Mouse (Mus musculus): ENCODE results near the gene Arsj. TPM values are rescaled to one million over a fixed set of nuclear protein-coding genes. Genes with fewer than 3 reads are reported as not detected.

The Arsj gene
- polyA plus RNA-seq, 1 experiment from 2014 or later = 1.3 TPM

GRCm38 (mm10) chr3:126384657-126385438 lies 21.4 kb downstream of the Arsj start:
- WGBS = 40% methylated on average over 14 of the region's 14 CpGs
- H3K4me1 ChIP-seq (replicated peaks; ENCODE audit: control insufficient read depth, insufficient read depth, low read length) = no peaks in the 10 kb centered on the region
- H3K9ac ChIP-seq (ENCODE audit: low read length) = no peak overlapping the region
- H3K4me2 ChIP-seq (ENCODE audit: low read length) = no peak overlapping the region
- no peaks in the 10 kb centered on the region for H3K36me3 ChIP-seq (ENCODE audit: control insufficient read depth, insufficient read depth, low read length)
- H3K4me3 ChIP-seq (ENCODE audit: low read depth, low read length) = no peak overlapping the region
- ATAC-seq (replicated peaks; ENCODE audit: low FRiP score, low TSS enrichment, low read depth) (peak; percentile 77), DNase-seq (ENCODE audit: low spot score) (no peak)
- no peaks in the 10 kb centered on the region for H3K9me3 ChIP-seq (ENCODE audit: control insufficient read depth, low read length)
- H3K27ac ChIP-seq (ENCODE audit: low read depth) = peak overlapping the region; percentile 62; the same call in 1 of the 2 replicates
- no peaks in the 10 kb centered on the region for H3K27me3 ChIP-seq (replicated peaks; ENCODE audit: control insufficient read depth, insufficient read depth, low read length)

DNA sequence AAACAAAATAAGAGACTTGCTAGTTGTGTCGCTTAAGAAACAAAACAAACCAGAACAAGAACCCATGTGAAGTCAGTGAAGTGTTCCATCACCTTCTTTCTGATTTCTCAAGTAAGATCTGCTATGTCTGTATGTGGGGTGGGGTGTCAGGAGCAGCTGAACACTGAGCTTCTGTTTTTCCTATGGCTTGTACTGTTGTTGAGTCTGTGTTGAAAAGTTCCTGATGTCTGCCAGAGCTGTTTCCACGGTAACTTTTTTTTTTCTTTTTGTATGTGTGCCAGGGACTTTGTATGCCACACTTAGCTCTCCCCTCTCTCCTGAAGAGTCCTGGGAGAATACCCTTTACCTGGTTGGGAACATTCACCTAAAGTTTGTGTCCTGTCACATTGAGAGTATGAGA lies 34.0 kb downstream of the Arsj start:
- no peak for DNase-seq (ENCODE audit: low spot score)
- no peak overlapping the region for H3K4me2 ChIP-seq (ENCODE audit: low read length)
- H3K27ac ChIP-seq (ENCODE audit: low read depth) = no peak overlapping the region
- 61% methylated on average over 2 of the region's 2 CpGs for WGBS
- H3K9me3 ChIP-seq (ENCODE audit: control insufficient read depth, low read length) = no peaks in the 10 kb centered on the region
- no peaks in the 10 kb centered on the region for H3K36me3 ChIP-seq (ENCODE audit: control insufficient read depth, insufficient read depth, low read length)
- no peak overlapping the region for H3K9ac ChIP-seq (ENCODE audit: low read length)
- H3K4me3 ChIP-seq (ENCODE audit: low read depth, low read length) = no peak overlapping the region
- H3K4me1 ChIP-seq (replicated peaks; ENCODE audit: control insufficient read depth, insufficient read depth, low read length) = no peaks in the 10 kb centered on the region
- no peaks in the 10 kb centered on the region for H3K27me3 ChIP-seq (replicated peaks; ENCODE audit: control insufficient read depth, insufficient read depth, low read length)
- ATAC-seq (replicated peaks; ENCODE audit: low FRiP score, low TSS enrichment, low read depth) = no peak

- DNase-seq (ENCODE audit: low spot score) (no peak), ATAC-seq (replicated peaks; ENCODE audit: low FRiP score, low TSS enrichment, low read depth) (no peak)
- Histone ChIP-seq H3K4me1 (replicated peaks; ENCODE audit: control insufficient read depth, insufficient read depth, low read length) (no peaks in the 10 kb centered on the region), H3K27ac (ENCODE audit: low read depth) (no peak overlapping the region), H3K36me3 (ENCODE audit: control insufficient read depth, insufficient read depth, low read length) (no peaks in the 10 kb centered on the region), H3K27me3 (replicated peaks; ENCODE audit: control insufficient read depth, insufficient read depth, low read length) (no peaks in the 10 kb centered on the region), H3K9me3 (ENCODE audit: control insufficient read depth, low read length) (no peaks in the 10 kb centered on the region), H3K9ac (ENCODE audit: low read length) (no peak overlapping the region), H3K4me2 (ENCODE audit: low read length) (no peak overlapping the region), H3K4me3 (ENCODE audit: low read depth, low read length) (no peak overlapping the region)
- WGBS = 58% methylated on average over 7 of the region's 7 CpGs
Observed at GRCm38 (mm10) chr3:126397985-126398630, 34.6 kb downstream of the Arsj start.

- no peaks in the 10 kb centered on the region for H3K27me3 ChIP-seq (replicated peaks; ENCODE audit: control insufficient read depth, insufficient read depth, low read length)
- H3K4me2 ChIP-seq (ENCODE audit: low read length) = no peak overlapping the region
- WGBS = 75% methylated on average over 4 of the region's 4 CpGs
- H3K4me1 ChIP-seq (replicated peaks; ENCODE audit: control insufficient read depth, insufficient read depth, low read length) = no peaks in the 10 kb centered on the region
- no peak for ATAC-seq (replicated peaks; ENCODE audit: low FRiP score, low TSS enrichment, low read depth)
- no peak for DNase-seq (ENCODE audit: low spot score)
- no peaks in the 10 kb centered on the region for H3K9me3 ChIP-seq (ENCODE audit: control insufficient read depth, low read length)
- H3K4me3 ChIP-seq (ENCODE audit: low read depth, low read length) = no peak overlapping the region
- H3K9ac ChIP-seq (ENCODE audit: low read length) = no peak overlapping the region
- no peaks in the 10 kb centered on the region for H3K36me3 ChIP-seq (ENCODE audit: control insufficient read depth, insufficient read depth, low read length)
- no peak overlapping the region for H3K27ac ChIP-seq (ENCODE audit: low read depth)
Observed at GRCm38 (mm10) chr3:126400726-126401125, 37.2 kb downstream of the Arsj start.

DNA sequence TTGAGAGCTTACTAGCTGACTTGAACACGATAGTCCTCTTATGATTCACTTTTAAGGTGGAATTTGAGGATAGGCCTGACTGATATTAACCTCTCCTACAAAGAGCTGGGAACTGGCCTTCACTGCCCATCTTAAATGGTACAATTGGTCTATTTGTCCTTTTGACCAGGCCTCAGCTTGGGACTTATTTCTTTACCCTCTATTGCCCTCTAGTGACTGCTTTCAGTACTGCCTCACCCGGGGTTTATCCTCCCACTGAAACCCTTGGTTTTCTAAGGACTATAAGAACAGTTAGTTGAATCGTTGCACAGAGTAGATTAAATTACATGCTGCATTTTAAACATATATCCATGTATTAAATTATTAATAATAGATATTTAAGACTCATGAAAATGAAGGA lies 39.4 kb downstream of the Arsj start:
- Histone ChIP-seq H3K4me1 (replicated peaks; ENCODE audit: control insufficient read depth, insufficient read depth, low read length) (no peaks in the 10 kb centered on the region), H3K27me3 (replicated peaks; ENCODE audit: control insufficient read depth, insufficient read depth, low read length) (no peaks in the 10 kb centered on the region), H3K4me3 (ENCODE audit: low read depth, low read length) (no peak overlapping the region), H3K36me3 (ENCODE audit: control insufficient read depth, insufficient read depth, low read length) (no peaks in the 10 kb centered on the region), H3K27ac (ENCODE audit: low read depth) (no peak overlapping the region), H3K4me2 (ENCODE audit: low read length) (no peak overlapping the region), H3K9me3 (ENCODE audit: control insufficient read depth, low read length) (no peaks in the 10 kb centered on the region), H3K9ac (ENCODE audit: low read length) (no peak overlapping the region)
- DNase-seq (ENCODE audit: low spot score) = peak; percentile 91
- 32% methylated on average over 3 of the region's 3 CpGs for WGBS
- ATAC-seq (replicated peaks; ENCODE audit: low FRiP score, low TSS enrichment, low read depth) = no peak

DNA sequence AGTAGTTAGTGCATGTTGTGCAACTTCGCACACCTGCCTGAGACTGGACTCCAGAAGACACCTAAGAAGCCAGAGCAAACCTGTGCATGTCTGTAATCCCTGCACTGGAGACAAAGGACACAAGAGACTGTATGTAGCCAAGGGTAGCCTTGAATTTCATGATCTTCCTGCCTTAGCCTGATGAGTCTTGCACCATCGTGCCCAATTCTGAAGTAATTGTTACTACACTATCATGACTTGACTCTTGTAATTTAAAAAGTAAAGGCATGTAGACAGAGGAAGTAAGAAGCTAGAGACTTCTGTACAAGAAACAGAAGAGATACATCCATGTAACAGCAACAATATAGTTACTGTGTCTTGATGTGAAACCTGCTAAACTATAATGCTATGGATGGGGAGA lies 40.7 kb downstream of the Arsj start:
- H3K27ac ChIP-seq (ENCODE audit: low read depth) = no peak overlapping the region
- H3K9ac ChIP-seq (ENCODE audit: low read length) = no peak overlapping the region
- ATAC-seq (replicated peaks; ENCODE audit: low FRiP score, low TSS enrichment, low read depth) (no peak), DNase-seq (ENCODE audit: low spot score) (no peak)
- H3K27me3 ChIP-seq (replicated peaks; ENCODE audit: control insufficient read depth, insufficient read depth, low read length) = no peaks in the 10 kb centered on the region
- H3K4me1 ChIP-seq (replicated peaks; ENCODE audit: control insufficient read depth, insufficient read depth, low read length) = no peaks in the 10 kb centered on the region
- no peak overlapping the region for H3K4me2 ChIP-seq (ENCODE audit: low read length)
- H3K4me3 ChIP-seq (ENCODE audit: low read depth, low read length) = no peak overlapping the region
- 95% methylated on average over 2 of the region's 2 CpGs for WGBS
- H3K9me3 ChIP-seq (ENCODE audit: control insufficient read depth, low read length) = no peaks in the 10 kb centered on the region
- H3K36me3 ChIP-seq (ENCODE audit: control insufficient read depth, insufficient read depth, low read length) = no peaks in the 10 kb centered on the region

DNA sequence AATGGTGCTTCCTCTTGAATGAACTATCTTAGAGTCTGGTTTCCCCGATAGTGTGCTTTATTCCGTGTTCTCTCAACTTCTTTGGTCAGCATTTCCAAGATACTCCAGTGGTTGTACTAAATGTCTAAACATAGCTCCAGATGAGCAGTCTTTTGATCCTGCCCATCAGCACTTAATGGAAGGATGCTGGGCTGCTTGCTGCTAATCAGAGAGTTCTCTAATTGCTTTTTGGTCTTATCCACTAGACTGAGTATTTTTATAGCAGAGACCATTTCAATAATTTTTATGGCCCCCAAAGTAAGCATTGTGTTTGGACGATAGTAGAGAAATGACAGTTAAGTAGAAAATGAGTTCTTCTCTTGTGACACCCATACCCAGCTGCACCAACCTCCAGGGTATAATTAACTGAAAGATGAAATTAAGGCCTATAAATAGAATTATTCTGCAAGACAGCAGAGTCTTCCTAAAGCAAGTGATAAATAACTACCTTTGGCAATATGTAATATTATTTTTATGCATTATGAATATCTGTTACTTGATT lies 67.1 kb downstream of the Arsj start:
- no peak overlapping the region for H3K4me3 ChIP-seq (ENCODE audit: low read depth, low read length)
- WGBS = 81% methylated on average over 3 of the region's 3 CpGs
- H3K27ac ChIP-seq (ENCODE audit: low read depth) = no peak overlapping the region
- ATAC-seq (replicated peaks; ENCODE audit: low FRiP score, low TSS enrichment, low read depth) = no peak
- H3K4me2 ChIP-seq (ENCODE audit: low read length) = no peak overlapping the region
- H3K36me3 ChIP-seq (ENCODE audit: control insufficient read depth, insufficient read depth, low read length) = no peaks in the 10 kb centered on the region
- DNase-seq (ENCODE audit: low spot score) = no peak
- H3K9me3 ChIP-seq (ENCODE audit: control insufficient read depth, low read length) = no peaks in the 10 kb centered on the region
- no peaks in the 10 kb centered on the region for H3K4me1 ChIP-seq (replicated peaks; ENCODE audit: control insufficient read depth, insufficient read depth, low read length)
- no peak overlapping the region for H3K9ac ChIP-seq (ENCODE audit: low read length)
- no peaks in the 10 kb centered on the region for H3K27me3 ChIP-seq (replicated peaks; ENCODE audit: control insufficient read depth, insufficient read depth, low read length)

GRCm38 (mm10) chr3:126439331-126439730 lies 75.8 kb downstream of the Arsj start:
- Histone ChIP-seq H3K4me2 (ENCODE audit: low read length) (no peak overlapping the region), H3K9me3 (ENCODE audit: control insufficient read depth, low read length) (no peaks in the 10 kb centered on the region), H3K9ac (ENCODE audit: low read length) (no peak overlapping the region), H3K36me3 (ENCODE audit: control insufficient read depth, insufficient read depth, low read length) (no peaks in the 10 kb centered on the region), H3K27ac (ENCODE audit: low read depth) (no peak overlapping the region), H3K27me3 (replicated peaks; ENCODE audit: control insufficient read depth, insufficient read depth, low read length) (no peaks in the 10 kb centered on the region), H3K4me1 (replicated peaks; ENCODE audit: control insufficient read depth, insufficient read depth, low read length) (no peaks in the 10 kb centered on the region), H3K4me3 (ENCODE audit: low read depth, low read length) (no peak overlapping the region)
- DNase-seq (ENCODE audit: low spot score) = no peak
- WGBS = 63% methylated on average over 6 of the region's 6 CpGs
- ATAC-seq (replicated peaks; ENCODE audit: low FRiP score, low TSS enrichment, low read depth) = no peak

Data from intestine, embryonic 14.5 days (tissue).